Mouse (Mus musculus) heart, adult 8-10 months (tissue): ENCODE data around the gene Tnip2. TPM values are rescaled to one million over a fixed set of nuclear protein-coding genes. Genes with fewer than 3 reads are reported as not detected.

Experiments used
- DNase-seq: peaks from one replicate; pipeline ENCODE4 v3.0.0; 2022; ENCODE audit warnings: low spot score
- total RNA-seq, 4 experiments: library from RNA; stranded (reverse); gene quantifications; 2 replicates each; pipeline ENCODE4 v1.2.4; 2022

The Tnip2 gene
- total RNA-seq, 4 experiments from 2014 or later: 6.6 to 8.4 (median 7.7) TPM

DNA sequence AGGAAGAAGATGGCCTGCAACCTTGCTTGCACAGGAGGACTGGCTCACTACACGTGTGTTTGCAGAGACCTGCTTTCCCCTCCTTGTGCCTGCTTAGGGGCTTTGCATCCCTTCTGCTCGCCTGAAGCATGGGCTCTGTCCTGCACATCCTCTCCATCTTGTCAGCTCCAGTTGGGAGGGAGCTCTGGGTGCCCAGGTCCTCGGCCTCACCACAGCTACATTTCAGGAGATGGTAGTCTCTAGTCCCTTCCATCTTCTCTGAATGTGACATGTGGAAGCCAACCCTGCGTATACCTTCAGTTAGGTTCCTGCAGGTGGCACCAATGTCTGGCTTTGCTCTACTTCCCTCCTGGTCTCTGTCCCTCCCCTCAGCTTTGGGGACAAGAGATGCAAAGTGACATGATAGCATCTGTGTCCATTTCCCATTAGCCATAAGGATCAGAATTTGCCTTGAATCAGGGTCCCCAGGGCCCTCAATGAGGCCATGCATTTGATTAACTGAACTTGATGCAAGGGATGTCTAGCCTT, 10.2 kb upstream of the Tnip2 start:
- no peak for DNase-seq

DNA sequence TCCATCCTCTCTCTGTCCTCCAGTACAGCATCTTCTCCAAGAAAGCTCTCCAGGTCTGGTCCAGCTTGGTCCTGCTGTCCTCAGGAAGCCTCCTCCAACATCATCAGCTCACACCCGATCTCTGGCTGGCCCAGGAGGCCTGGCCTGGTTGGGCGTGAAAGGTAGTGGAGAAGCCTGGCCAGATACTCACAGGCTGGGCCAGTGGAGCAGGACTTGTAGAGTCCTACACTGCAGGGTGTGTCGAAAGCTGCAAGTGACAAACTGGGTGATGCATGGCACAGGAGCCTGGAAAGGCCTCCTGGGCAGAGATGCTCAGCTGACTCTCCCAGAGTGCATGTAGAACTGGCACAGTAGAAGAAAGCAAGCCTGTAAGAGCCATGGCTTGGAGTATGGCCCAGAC, 7.5 kb upstream of the Tnip2 start:
- no peak for DNase-seq

DNA sequence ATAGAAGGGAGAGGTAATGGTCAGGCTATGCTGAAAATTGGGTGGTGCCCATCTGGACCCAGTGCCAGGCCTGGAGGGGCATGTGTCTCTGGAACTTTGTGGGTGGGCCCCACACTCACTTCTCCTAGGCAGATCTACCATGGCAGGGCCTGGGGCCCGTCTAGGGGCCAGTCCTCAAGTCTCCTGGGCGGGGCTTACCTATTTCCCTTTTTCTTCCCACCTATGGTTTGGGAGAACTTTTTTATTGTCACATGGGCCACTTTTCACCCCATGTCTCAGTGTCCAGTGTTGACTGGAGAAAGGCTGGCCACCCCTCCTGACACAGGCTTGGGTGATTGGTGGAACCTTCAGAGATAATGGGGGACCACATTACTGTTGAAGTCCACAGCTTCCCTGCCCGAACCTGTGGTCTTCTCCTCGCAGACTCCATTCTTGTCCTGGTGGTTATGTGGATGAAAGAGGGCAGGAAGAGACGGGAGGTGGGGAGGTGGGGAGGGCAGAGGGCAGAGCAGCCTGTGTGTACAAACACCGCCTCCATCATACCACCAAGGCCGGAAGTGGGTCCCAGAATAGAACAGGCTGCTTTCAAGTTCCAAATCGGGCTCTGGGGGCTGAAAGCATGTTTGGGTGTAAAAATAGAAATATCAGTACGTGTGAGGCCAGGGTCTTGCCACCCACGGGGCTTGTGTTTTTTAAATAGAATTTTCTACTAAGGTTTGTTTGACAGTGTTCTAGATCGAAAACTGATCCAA, 6.8 kb upstream of the Tnip2 start:
- no peak for DNase-seq

DNA sequence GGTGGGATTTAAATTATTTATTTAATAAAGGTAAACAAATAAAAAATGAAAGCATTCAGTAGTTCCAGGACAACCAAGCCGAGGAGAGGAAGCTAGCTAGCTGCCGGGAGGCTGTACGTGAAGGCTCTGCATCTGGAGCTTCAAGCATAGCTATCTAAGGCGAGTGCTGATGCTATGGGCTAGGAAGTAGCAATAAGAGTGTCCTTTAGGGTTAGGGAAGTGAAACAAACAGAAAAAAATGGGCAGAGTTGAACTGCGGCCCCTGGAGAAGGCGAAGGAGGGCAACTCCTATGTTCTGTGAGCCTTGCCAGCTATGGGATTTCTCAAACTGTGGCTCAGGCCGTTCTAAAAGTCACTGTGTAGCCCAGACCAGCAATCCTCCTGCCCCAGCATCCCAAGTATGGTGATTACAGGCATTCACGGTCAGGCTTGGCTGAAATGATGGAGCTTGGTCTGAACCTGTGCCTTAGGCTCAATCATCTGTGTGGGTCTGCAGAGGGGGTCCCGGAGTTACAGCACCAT, 5.7 kb upstream of the Tnip2 start:
- no peak for DNase-seq

DNA sequence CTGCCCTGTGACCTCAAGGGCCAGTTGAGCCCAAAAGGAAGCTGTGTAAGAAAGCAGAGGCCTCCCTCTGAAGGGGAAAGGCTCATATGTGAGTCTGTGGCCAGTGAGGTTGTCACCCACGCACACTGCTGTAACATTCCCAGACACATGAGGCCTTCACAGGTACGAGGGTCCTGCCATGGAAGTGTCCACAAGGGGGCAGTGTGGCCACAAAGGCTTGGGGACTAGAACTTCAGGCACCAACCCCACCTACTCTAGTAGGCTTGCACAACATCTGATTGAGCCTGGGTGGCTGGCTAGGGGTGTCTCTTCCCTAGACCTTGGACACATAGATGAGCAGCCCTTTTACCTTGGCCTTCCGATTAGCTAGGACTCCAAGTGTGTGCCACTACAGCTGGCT, 4.1 kb upstream of the Tnip2 start:
- DNase-seq: peak; percentile 83

DNA sequence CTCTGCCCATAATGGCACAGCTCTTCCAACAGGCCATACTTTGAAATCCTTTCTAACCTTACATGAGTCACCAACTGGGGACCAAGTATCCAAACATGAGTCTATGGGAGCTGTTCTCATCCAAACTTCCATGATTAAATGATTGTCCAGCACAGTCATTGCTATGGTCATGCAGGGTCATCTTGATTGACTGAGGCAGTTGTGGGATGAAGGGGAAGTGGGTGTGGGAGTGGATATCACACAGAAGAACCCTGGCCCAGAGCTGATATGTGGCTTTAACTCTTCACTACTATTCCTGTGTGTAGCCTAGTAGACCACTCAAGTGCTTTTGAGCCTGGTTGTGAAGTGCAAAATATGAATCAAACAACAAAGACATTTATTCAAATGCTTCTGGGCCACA, 1.3 kb upstream of the Tnip2 start:
- DNase-seq: no peak

DNA sequence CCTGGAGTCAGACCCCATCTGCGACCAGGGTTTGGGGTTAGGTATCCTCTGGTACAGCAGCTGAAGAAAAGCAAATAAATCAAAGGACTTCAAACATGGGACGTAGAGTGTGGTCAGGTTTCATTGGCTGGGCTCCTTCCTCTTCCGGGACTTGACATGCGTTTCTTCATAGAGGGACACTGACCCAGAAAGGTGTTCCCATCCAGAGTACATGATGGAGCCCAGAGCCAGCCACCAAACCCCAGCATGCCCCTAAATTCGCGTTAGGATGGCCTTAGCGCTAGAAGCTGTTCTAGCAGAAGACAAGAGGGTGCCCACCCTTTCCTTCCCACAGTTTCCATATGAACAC, 401 bp upstream of the Tnip2 start:
- no peak for DNase-seq

DNA sequence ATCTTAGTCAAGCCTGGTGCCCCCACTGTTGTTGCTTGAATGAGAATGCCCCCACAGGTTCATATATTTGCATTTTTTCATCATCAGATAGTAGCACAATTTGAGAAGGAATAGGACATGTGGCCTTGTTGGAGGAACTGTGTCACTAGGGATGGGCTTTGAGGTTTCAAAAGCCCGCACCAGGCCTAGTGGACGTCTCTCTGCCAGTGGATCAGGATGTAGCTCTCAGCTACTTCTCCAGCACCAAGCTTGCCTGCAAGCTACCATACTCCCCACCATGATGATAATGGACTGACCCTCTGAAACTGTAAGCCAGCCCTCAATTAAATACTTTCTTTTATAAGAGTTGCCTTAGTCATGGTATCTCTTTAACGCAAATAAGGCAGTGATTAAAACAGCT, 1.3 kb downstream of the Tnip2 start:
- no peak for DNase-seq

DNA sequence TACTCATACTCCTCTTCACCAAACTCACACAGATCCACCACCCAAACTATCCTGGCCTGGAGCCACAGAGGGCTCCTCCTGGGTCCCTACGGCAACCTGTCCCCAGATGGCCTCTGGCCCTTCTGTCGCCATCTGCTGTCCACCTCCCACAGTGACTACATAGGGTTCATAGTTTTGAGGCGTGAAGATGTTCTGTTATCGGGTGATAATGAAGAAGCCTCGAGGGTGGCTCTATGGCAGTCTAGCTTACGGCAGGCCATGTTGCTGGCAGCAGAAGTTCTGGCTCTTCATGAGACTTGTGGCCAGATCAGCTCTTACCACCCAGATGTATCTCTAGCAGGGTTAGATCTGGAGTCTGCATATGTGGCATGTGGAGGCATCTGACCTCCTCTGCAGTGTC, 11.0 kb downstream of the Tnip2 start:
- DNase-seq: no peak

DNA sequence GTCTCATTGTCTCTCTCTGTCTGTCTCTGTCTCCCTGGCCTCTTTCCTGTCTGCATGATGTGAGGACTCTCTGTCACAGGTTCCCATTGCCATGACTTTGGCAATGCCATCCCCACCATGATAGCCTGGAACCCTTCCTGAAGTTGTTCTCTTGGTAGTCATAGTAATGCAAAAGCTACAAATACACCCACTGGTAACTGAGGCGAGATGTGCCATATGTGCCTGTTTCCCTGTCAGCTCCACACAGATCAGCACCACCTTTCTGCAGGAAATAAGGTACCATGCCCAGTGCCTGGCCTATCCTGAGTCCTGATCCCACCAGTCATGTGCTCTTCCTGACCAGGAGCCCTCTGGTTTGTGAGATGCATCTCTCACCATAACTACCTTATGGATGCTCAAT, 11.4 kb downstream of the Tnip2 start:
- DNase-seq: no peak

DNA sequence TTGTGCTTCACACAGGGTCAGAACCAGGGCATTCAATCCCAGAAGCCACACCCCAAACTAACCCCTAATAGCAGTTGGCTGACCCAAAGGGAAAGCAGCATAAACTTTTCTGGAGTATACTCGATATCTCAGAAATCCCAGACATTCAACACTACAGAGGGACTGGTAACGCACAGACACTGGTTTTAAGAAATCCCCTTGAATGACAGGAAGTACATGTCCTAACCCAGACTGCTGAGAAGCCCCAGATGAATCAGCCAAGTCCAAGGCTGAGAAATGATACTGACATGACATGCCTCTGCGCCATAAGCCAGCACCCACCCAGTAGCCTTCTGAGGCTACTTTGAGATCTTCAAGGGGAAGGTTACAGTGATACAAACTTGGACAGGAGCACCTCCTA, 12.2 kb downstream of the Tnip2 start:
- no peak for DNase-seq

DNA sequence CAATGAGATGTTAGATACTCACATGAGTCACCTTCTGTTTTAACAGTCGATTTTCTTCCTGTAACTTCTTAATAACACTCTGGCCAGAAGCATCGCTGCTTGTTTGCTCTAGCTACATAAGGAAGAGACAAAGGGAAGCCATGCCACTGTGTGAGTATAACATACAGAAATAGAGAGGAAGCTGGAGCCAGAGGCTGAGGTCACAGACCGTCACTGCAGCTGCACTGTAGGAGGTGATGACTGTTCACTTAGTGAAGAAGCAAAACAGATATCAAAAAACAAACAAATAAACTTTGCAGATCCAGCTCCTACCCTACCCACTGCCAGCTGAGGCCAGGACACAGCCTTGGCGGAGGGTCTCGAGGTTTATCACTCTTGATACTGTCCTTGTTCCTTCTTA, 12.9 kb downstream of the Tnip2 start:
- DNase-seq: no peak

DNA sequence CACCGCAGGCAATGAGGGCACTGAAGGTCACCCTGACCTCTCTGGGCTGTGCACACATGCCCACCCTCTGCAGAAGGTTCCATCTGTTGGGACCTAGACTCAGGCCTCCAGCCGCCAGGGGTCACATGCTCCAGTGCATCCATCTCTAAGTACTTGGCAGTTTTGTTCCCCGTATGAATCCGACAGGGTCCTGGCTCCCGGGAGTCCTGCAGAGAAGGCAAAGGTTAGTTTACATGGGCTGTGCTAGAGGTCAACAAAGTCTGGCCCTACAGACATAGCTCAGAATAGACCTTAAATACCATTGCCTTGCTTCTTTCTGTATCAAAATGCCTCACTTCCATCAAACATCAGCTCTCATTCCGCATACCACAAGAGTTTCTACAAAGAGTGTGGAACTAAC, 17.0 kb downstream of the Tnip2 start:
- DNase-seq: no peak

DNA sequence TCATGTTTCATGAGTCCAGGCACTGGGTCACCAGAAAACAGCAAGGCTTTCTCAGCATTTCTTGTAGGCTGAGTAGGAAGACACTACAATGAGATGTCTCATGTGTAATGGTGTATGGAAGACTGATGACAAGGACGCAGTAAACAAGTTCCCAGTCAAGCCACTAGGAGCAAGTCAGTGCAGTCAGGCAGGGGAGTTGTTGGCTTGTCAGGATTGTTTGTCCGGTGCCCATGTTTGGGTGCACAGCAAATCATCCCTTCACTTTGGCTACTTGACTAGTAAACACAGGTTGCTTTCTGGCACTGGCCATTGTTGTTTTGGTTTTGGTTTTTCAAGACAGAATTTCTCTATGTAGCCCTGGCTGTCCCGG, 24.4 kb downstream of the Tnip2 start:
- no peak for DNase-seq

DNA sequence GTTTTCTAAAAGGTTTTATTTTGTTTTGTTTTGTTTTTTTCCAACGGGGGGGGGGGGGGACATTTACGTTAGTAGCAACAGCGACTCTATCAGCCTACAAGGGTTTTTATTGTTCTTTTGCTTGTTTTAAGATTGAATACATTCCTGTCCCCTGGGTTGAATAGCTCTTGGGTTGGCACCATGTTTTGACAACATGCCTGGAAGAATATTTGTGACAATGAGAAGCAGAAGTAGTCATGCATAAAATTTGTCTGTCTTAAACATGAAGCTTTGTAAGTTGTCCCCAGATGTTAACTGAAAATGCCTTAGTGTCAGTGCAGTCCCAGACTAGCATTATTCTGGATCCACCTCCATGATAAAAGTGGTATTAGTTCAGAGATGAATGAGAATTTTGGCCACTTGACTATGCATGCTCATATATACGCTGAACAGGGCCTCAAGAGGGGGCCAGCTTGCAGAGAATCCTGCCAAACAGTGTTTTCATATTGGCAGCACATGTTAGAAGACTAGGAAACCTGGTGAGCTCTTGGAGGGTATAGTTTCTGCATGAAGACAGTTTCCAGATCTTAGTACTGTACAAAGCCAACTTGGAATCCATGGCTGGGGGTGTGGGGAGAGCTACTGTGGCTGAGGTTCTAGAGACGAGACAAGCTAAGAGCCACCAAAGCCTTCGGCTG, 24.9 kb downstream of the Tnip2 start:
- DNase-seq: no peak

DNA sequence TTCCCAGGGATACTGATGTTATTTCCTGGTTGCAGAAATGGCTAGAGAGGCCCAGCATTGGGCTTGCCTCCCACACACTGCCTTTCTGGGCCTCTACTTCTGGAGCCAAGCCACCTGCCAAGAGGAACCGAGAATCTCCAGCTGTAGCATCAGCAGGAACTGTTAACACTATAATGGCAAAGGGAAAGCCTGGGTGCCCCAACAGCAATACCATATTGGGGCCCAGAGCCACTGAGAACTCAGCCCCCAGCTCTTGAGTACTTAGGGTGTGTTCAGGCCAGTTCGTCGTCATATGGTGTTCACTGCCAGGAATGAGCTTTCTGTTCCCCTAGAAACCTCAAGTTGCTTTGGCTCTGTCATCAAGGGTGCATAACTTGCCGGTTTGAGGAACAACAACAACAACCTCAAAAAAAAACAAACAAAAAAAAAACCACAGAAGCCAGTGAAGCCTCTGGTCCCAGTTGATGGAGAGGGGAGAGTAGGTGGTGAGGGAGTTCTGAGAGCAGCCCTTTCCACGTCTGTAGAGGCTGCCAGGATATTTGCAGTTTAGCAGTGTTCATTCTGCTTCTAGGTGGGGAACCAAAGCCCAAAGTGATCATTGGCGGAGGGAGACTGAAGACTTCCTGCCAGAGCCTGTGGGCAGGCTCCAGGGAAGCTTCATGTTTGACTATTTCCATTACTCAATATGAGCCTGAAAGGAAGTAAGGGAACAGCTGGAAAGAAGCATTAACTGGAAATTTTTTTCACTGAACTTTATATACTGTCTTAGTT, 26.3 kb downstream of the Tnip2 start:
- peak; percentile 53 for DNase-seq

DNA sequence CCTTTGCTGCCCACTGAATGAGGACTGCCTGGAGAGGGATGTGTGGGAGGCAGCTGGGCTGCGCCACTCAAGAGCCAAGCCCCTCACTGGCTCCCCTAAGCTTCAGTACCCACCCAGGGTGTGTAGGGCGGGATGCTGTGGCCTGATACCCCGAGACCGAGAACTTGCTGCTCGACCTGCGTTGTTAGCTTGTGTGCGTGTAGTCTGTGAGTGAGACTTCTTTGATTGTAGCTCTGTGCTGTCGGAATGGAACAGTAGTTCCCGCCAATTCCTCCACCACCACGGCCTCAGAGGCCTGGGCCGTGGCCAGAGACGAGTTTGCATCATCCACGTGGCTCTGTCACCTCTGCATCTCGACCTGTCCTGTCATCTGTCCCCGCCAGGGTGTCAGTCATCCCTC, 28.1 kb downstream of the Tnip2 start:
- DNase-seq: no peak

DNA sequence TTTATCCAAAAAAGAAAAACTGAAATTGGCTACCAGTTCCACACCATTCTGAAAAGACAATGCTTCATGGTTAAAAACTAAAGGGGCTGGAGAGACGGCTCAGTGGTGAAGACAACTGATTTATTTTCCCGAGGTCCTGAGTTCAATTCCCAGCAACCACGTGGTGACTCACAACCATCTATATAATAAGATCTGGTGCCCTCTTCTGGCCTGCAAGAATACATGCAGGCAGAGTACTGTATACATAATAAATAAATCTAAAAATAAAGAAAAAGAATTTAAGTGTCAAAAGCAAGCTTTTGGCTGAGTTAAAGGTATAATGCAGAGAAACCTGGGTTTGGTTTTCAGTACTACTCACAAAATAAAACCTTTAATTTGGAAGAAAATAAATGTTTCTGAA, 32.9 kb downstream of the Tnip2 start:
- no peak for DNase-seq

DNA sequence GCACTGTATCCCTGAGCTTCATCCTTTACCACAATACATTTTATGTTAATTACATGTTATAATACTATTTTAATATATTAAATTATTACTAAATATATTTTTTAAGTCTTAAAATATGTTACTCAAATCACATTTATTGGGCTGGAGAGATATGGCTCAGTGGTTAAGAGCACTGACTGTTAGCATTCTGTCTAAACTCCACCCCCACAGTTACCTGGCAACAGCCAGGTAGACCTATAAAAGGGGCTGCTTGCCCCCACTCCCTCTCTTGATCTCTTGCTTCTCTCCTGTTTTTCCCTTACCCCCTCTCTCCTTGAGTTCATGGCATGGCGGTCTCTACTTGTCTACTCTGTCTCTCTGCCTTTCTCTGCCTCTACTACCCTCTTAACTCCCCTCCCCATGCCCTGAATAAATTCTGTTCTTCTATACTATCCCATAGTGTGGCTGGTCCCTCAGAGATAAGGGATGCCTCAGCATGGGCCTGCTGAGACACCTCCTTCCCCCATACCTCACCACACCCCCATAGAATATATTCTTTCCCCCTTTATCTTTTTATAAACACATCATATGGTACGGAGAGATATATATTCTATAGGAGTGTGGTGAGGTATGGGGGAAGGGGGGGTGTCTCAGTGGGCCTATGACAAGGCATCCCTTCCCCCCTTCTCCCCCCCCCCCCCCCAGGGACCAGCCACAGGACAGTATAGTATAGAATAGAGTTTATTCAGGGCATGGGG, 45.6 kb downstream of the Tnip2 start:
- DNase-seq: no peak

DNA sequence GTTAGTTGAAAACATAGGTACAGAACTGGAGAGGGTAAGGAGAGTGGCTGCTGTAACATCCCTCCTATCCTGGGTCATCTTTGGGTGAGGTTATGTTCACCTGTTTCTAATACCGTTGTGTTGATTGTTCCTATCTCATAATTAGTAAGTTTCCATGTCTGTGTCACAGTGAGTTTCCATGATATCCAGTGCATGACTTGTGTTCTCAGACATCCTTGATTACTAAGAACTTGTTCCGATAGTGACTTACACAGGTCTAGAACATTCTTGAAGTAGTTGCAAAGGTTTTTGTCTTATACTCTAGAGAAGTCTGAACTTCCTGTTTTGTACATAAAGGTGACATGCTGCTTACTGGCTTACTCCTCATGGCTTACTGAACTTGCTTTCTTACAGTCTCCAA, 47.1 kb downstream of the Tnip2 start:
- DNase-seq: no peak

DNA sequence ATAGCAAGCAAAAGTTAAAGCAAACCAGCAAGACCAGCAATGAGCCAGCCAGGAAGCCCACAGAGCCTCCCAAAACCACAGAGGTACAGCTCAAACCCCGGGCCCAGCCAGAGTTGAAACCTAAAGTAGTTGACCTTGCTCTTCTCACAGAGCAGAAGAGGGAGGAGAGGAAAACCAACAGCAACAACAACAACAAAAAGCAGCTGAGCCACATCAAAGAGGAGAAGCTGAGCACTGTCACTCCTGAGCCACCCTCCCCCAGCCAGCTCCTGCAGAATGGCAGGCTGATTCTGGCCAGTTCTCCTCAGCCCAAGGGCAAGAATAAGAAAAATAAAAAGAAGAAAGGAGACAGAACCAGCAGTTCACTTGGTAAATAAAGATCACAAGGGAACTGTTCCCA, 47.7 kb downstream of the Tnip2 start:
- DNase-seq: no peak

DNA sequence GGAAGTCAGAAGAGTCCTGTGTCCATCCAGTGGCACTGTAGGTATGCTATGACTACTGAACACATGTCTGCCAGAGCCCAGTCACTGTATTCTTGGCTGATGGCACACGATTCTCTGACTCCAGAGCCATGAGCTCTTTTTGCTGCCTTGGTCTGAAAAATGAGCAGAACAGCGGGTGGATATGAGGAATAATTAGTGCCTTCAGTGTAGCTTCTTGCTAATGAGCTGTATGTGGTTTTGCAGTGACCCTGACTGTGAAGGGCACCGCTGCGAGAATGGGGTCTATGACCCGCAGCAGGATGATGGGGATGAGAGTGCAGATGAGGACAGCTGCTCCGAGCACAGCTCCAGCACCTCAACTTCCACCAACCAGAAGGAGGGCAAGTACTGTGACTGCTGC, 52.0 kb downstream of the Tnip2 start:
- DNase-seq: no peak
